In the genomic region with DNA sequence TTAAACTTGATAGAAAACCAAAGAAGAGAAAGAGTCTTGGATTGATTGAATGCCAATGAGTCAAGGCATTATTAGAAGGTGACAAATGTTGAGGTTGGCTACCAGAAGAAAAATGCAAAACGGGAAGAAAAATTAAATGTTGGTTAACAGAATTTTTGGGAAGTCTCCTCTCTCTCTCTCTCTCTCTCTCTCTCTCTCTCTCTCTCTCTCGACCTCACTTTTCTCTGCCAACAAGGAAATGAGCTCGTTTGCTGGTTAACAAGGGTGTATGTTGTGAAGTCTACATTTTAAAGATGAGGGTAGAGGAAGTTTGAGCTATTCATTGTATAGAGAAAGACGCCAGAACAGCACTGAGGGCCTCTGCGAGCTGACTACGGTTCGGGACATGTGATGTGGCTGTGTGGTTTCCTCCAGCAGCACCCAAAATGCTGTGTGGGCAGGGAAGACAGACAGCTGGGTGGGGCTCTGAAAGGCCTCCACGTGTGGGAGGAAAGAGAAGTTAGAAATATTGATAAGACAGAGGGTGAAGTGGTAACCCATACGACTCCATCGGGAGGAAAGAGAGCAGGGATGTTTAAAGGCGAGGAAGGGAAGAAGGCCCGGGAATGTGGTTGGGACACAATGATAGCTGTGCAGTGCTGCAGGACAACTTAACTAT, we compare ENCODE assay signal across 13 mouse cellular contexts.
A peak's percentile ranks its signal among the peaks of the same experiment; 100 is the strongest.
DNase-seq lines count a peak whose midpoint lies in the region; ATAC-seq and TF ChIP-seq lines count a peak whose summit lies in the region.
"Had no signal": no experiment of that assay in that cellular context is flagged by ENCODE, and none has a peak within 500 bp of the region (broad histone marks: within the 10 kb centered on the region; RNA-seq: fewer than 3 reads in every experiment).

No protein-coding gene starts in this region.

- H3K4me2 ChIP-seq in liver, embryonic 16.5 days (ENCODE audit: low read depth, low read length): peak overlapping the region; percentile 66
- no peak overlapping the region for H3K4me2 ChIP-seq in midbrain, embryonic 13.5 days (replicated peaks)
- H3K4me2 ChIP-seq: heart, embryonic 12.5 days; lung, embryonic 14.5 days had no signal

- peak; percentile 98 for ATAC-seq in CD4-positive, CD25-positive, alpha-beta regulatory T cell, adult 4 months
- peak; percentile 93 for ATAC-seq in liver, embryonic 16.5 days (ENCODE audit: low read depth)
- no peak for ATAC-seq in midbrain, embryonic 13.5 days
- ATAC-seq: intestine, postnatal 0 days had no signal

- peak overlapping the region; percentile 51; the same call in 1 of the 2 replicates for H3K9ac ChIP-seq in liver, embryonic 16.5 days (ENCODE audit: low read depth, low read length)
- H3K9ac ChIP-seq in midbrain, embryonic 13.5 days (replicated peaks): no peak overlapping the region
- H3K9ac ChIP-seq: heart, embryonic 12.5 days; lung, embryonic 14.5 days had no signal

- H3K27ac ChIP-seq in liver, embryonic 16.5 days (ENCODE audit: low read length): peak overlapping the region; percentile 91
- H3K27ac ChIP-seq in left cerebral cortex, adult 2 months: no peak overlapping the region
- H3K27ac ChIP-seq in midbrain, embryonic 13.5 days: no peak overlapping the region

- peaks cover 26% of the 10 kb centered on the region for H3K4me1 ChIP-seq in liver, embryonic 16.5 days (ENCODE audit: control insufficient read depth, low read depth, low read length)
- H3K4me1 ChIP-seq in midbrain, embryonic 13.5 days (replicated peaks): peaks cover 6% of the 10 kb centered on the region
- H3K4me1 ChIP-seq: heart, embryonic 12.5 days had no signal

- H3K9me3 ChIP-seq in liver, embryonic 16.5 days (replicated peaks; ENCODE audit: control insufficient read depth, low read length): no peaks in the 10 kb centered on the region
- no peaks in the 10 kb centered on the region for H3K9me3 ChIP-seq in midbrain, embryonic 13.5 days
- H3K9me3 ChIP-seq: heart, embryonic 12.5 days had no signal

- no peaks in the 10 kb centered on the region for H3K27me3 ChIP-seq in liver, embryonic 16.5 days (ENCODE audit: control insufficient read depth, insufficient read depth, low read depth, low read length)
- H3K27me3 ChIP-seq in midbrain, embryonic 13.5 days: no peaks in the 10 kb centered on the region
- H3K27me3 ChIP-seq: heart, embryonic 12.5 days had no signal

- no peaks in the 10 kb centered on the region for H3K36me3 ChIP-seq in liver, embryonic 16.5 days (ENCODE audit: control insufficient read depth, insufficient read depth)
- H3K36me3 ChIP-seq in midbrain, embryonic 13.5 days: no peaks in the 10 kb centered on the region
- H3K36me3 ChIP-seq: heart, embryonic 12.5 days had no signal

- no peak for TF ChIP-seq CTCF in left cerebral cortex, adult 2 months (IDR thresholded peaks at IDR 0.05)

- 19% methylated on average over 12 of the region's 12 CpGs for WGBS in liver, embryonic 16.5 days (ENCODE audit: insufficient replicate concordance)
- 85% methylated on average over 12 of the region's 12 CpGs for WGBS in midbrain, embryonic 13.5 days

- intact Hi-C loops in left cerebral cortex, adult 2 months (cut with DNase I): no loop called here
- intact Hi-C loops in gastrocnemius, postnatal 14 days (cut with DNase I; ENCODE audit: low total_unique reads): no loop called here

- peak; percentile 48 for DNase-seq in c-Kit-positive CD71-negative TER-119-negative erythroid progenitor cells, embryonic 14.5 days (ENCODE audit: low read depth)
- peak; percentile 24 to 58 for DNase-seq in spleen, postnatal 10 days (ENCODE audit: low spot score in 2 of 2)
- no peak for DNase-seq in left cerebral cortex, adult 2 months (ENCODE audit: extremely low spot score in 1 of 2, low spot score in 2 of 2)
- DNase-seq in gastrocnemius, postnatal 14 days: no peak
- no peak for DNase-seq in retina, embryonic 14.5 days (ENCODE audit: low spot score)
- DNase-seq: cerebellum, adult 2 months; layer of hippocampus, postnatal 36 days; lung, embryonic 14.5 days had no signal

- peak overlapping the region; percentile 31; the same call in 1 of the 2 replicates for H3K4me3 ChIP-seq in liver, embryonic 16.5 days (ENCODE audit: low read depth, low read length)
- no peak overlapping the region for H3K4me3 ChIP-seq in left cerebral cortex, adult 2 months
- H3K4me3 ChIP-seq in midbrain, embryonic 13.5 days (replicated peaks): no peak overlapping the region
- H3K4me3 ChIP-seq: heart, embryonic 12.5 days had no signal

Comparison
In these comparisons a context has a peak if more than half of its experiments do, and no peak if none do; other contexts are left out.
1. DNase-seq: peak in c-Kit-positive CD71-negative TER-119-negative erythroid progenitor cells, embryonic 14.5 days (single experiment) and spleen, postnatal 10 days (2 of 2); none in left cerebral cortex, adult 2 months (0 of 2), gastrocnemius, postnatal 14 days (single experiment) and retina, embryonic 14.5 days (single experiment).